Mouse (Mus musculus) granulocyte monocyte progenitor cell, adult 5-6 weeks (primary cell): ENCODE data around the gene Smco1. TPM values are rescaled to one million over a fixed set of nuclear protein-coding genes. Genes with fewer than 3 reads are reported as not detected.
"Not testable (repeated sequence)": the region's sequence is repeated elsewhere in the genome, so short reads cannot be mapped to it uniquely, and the experiment has no call there.

Source experiments
- ATAC-seq: replicated peaks from 2 replicates; pipeline ENCODE4 v1.8.0; 2016; ENCODE audit warnings: mild to moderate bottlenecking, moderate TSS enrichment, inconsistent platforms; ENCODE audit not compliant: poor library complexity, severe bottlenecking
- total RNA-seq, 2 experiments: library from RNA; stranded (forward) in 1 of 2; stranded (reverse) in 1 of 2; fragments of 200-712, 200-1000 nt in 1 of 2; fragments of >200 nt in 1 of 2; fragmentation: Nextera tagmentation in 1 of 2; gene quantifications; 2 replicates each; pipeline ENCODE4 v1.2.3; 2014 to 2017

The Smco1 gene
- not detected in 2 replicates for total RNA-seq (2014; fragmentation: Nextera tagmentation)
- total RNA-seq (2017): not detected in 2 replicates

DNA sequence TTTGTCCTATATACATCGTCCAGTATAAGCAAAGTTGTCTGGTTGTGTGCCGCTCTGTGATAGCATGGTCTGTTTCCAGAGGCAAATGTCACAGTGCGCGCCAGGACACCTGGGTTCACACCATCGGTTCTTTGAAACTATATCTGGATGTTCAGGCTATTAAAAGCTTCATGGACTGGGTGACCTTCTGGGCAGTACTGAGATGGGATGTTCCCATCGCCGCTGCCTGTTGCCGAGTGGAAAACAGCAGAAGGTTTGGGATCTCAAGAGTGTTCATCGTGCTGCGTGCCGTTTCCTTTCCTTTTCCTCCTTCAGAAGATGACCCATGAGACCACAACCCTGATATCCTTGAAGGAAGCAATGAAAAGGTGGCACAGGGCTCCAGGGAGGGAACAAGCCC lies at the start of gene Smco1:
Gene Smco1, plus strand, starts transcription at position 178 of the 400 bp plus-strand sequence.
- no peak for ATAC-seq

- no peak for ATAC-seq
These were observed 49.5 kb upstream of the Smco1 start for GRCm38 (mm10) chr16:32221803-32222202.

- ATAC-seq: peak; percentile 82
These were observed 48.9 kb upstream of the Smco1 start for GRCm38 (mm10) chr16:32222399-32222798.

DNA sequence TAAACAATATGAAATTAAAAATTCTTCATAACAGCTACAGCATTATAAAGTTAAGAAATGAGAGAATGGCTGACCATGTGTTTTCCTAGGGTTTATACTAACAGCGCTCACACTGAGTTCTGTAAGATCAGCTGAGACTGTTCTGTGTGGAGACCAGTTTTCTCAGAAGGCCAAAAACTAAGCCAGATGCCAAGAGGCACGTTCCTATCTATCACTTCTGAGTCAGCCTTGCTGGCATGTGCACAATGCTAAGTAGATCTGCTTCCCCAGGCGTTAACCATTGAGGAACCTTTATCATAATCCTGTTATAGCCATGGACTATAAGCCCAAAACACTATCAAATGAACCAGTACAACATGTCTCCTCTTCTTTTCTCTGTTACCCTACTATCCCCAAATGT lies 39.2 kb upstream of the Smco1 start:
- ATAC-seq: not testable (repeated sequence)

DNA sequence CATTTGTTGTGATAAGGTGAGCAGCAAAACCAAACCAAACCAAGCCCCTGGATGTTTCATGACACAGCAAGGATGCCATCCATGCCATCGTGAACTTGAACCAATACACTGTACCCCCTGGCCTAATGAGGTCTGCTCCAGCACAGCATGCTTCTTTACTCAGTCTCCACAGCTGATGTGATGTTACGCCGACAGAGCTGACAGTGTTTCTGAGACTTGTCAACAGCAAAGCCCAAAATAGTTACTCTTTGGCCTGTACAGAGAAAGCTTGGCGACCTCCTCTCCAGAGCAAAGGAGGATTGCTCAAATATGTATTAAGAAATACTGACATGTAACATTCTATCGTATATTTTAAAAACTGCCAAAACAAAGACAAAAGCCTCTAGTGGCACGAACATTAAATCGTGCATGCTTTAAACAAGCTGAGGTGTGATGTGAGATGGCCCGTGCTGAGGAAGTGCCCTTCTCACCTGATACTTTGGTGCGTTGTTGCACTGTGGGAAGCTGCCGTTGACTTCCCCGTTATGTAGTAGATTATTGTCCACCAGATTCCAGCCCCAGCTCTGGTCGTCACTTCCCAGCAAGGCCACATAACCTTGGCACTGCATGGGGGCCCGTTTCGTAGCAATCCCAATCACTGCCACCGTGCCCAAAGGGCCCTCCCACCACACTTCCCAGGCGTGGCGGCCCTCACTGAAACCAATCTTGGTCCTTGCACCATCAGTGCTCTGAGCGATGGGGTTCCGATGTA lies 33.2 kb upstream of the Smco1 start:
- no peak for ATAC-seq

DNA sequence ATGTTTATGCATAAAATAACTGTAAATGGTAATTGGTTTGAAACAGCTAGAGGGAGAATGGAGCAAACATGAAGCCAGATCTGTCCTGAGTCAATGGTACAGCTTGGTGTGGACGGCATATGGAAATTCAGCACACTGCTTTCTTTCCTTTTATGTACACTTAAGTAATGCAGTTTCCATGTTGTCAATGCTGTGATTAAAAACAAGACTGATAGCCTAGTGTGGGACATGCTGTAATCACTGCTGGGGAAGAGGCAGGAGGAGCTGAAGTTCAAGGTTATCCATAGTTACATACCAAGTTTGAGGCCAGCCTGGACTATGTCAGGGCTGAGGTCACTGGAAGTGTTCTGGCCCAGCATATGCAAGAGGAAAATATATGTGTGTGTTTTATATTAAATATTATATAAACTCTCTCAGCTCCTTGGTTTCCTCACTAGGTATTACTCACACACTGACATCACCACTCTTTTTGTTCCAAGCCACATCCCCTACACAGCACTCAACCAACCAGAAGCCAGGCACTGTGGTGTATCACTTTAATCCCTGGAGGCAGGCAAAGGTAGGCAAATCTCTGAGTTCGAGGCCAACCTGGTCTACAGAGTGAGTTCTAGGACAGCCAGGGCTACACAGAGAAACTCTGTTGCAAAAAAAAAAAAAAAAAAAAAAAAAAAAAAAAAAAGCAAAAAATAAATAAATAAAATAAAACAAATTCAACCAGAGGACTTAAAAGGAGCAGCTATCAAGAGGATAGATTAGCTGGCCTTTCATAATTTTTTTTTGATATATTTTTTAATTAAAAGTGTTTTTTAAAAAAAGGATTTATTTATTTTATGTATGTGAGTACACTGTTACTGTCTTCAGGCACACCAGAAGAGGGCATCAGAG lies 31.6 kb upstream of the Smco1 start:
- ATAC-seq: no peak

DNA sequence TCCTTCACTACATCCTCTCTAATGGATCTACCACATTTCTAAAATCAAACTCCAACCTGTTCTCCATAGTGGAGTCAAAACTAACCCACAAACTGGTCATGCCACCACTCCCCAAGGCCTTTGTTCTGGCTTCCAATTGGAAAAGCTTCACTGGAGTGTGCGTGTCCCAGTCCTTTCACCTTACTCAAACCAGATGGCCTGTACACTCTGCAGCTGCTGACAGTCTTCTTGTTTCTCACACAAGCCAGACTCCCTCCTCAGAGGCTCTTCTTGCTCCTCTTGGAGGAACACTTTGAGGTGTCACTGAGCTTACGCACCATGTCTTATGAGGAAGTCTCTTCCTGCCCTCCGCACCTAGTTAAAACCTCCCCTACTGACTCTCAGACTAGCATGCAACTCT lies 27.4 kb upstream of the Smco1 start:
- no peak for ATAC-seq

DNA sequence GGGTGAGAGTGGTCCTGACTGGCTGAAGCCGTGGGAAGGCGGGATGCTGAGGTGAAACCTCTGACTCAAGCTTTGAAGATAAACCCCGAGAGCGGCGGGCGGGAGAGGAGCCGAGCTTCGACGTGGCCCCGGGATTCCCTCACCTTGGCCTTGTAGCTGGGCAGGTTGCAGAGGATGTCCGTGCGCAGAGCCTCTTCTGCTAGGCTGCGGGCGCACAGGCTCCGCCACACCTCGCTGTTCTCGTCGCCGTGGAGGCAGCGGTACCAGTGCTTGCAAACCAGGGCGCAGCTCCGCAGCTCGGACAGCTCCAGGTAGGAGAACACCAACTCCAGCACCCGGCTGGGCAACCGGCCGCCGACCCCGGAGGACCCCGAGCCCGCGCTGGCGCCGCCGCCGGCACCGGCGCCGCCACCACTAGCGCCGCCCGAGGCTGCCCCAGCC lies 24.9 kb upstream of the Smco1 start:
- peak; percentile 14; the same call in 1 of the 2 replicates for ATAC-seq

- peak; percentile 97 for ATAC-seq
These were observed 24.3 kb upstream of the Smco1 start, which contains the start of the genes Fbxo45 and Wdr53 for GRCm38 (mm10) chr16:32246952-32247370. Fbxo45 (minus strand) TSS chr16:32247158. Wdr53 (plus strand) TSS chr16:32247227.

- ATAC-seq: not testable (repeated sequence)
These were observed 7.0 kb upstream of the Smco1 start for GRCm38 (mm10) chr16:32264225-32264624.

DNA sequence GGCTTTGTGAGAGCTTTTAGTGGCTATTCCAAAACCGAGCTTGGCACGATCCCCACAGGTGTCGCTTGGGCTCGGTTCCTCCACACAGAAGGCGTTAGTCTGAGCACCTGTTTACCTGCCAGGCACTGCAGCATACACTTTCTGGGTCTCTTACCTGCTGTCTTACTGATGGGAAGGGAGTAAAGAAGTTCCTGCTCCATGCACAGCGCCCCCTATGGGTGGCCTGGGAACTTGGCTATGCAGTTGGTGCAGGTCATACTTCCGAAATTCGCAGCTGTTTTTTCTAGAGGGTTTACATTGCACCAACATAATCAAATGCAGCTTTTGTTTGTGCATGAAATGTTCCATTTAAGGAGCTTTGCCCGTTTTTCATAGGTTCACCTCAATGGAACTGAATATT lies 2.1 kb downstream of the Smco1 start:
- ATAC-seq: no peak

DNA sequence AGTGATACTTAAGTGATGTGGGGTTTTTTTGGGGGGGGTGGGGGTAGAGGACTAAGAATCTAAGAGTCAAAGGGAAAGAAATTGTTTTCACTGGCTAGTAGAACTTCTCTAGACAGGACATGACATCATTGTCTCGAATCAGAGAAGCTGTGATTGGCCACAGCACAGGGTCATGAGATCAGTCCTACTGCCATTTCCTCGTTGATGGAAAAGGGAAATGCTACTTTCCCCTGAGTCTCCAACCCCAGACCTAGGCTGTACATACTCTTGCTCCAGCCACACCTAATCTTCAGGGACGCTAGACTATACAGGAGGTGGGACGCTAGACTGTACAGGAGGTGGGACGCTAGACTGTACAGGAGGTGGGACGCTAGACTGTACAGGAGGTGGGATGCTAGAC lies 3.8 kb downstream of the Smco1 start:
- peak; percentile 38; the same call in 1 of the 2 replicates for ATAC-seq

- ATAC-seq: peak; percentile 29
These were observed 4.6 kb downstream of the Smco1 start for GRCm38 (mm10) chr16:32275830-32276229.

- ATAC-seq: peak; percentile 87
These were observed 6.3 kb downstream of the Smco1 start, which contains the start of gene Rnf168 for GRCm38 (mm10) chr16:32277308-32278256. Rnf168 (plus strand) TSS chr16:32277459.

GRCm38 (mm10) chr16:32278396-32278795 lies 7.1 kb downstream of the Smco1 start:
- ATAC-seq: no peak

- no peak for ATAC-seq
These were observed 8.9 kb downstream of the Smco1 start for GRCm38 (mm10) chr16:32280211-32280610.

- ATAC-seq: no peak
These were observed 11.3 kb downstream of the Smco1 start for GRCm38 (mm10) chr16:32282608-32283007.

GRCm38 (mm10) chr16:32291821-32292220 lies 20.6 kb downstream of the Smco1 start:
- ATAC-seq: no peak

DNA sequence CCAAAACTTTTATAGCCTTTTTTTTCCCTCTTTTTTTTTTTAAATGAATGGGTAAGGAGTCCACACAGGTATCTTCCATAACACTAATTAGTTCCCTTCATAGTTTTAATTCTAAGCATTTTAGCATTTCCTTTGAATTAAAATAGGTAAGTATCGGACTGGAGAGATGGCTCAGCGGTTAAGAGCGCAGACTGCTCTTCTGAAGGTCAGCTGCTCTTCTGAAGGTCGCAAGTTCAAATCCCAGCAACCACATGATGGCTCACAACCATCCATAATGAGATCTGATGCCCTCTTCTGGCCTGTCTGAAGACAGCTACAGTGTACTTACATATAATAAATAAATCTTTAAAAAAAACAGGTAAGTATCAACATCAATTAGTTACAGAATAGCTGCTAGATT lies 28.3 kb downstream of the Smco1 start:
- not testable (repeated sequence) for ATAC-seq

GRCm38 (mm10) chr16:32303046-32303445 lies 31.8 kb downstream of the Smco1 start:
- ATAC-seq: no peak
